Mouse (Mus musculus) neutrophil, adult 83 days (primary cell): Measurements from ENCODE around the gene Gins3. TPM values are rescaled to one million over a fixed set of nuclear protein-coding genes. Genes with fewer than 3 reads are reported as not detected.

Experiments used
- total RNA-seq, 2 experiments: library from RNA; stranded (reverse); gene quantifications; one replicate each; pipeline ENCODE4 v1.2.4; 2023

Gene Gins3
- 1 to 10 TPM; 6.4 to 6.5 TPM for total RNA-seq

DNA sequence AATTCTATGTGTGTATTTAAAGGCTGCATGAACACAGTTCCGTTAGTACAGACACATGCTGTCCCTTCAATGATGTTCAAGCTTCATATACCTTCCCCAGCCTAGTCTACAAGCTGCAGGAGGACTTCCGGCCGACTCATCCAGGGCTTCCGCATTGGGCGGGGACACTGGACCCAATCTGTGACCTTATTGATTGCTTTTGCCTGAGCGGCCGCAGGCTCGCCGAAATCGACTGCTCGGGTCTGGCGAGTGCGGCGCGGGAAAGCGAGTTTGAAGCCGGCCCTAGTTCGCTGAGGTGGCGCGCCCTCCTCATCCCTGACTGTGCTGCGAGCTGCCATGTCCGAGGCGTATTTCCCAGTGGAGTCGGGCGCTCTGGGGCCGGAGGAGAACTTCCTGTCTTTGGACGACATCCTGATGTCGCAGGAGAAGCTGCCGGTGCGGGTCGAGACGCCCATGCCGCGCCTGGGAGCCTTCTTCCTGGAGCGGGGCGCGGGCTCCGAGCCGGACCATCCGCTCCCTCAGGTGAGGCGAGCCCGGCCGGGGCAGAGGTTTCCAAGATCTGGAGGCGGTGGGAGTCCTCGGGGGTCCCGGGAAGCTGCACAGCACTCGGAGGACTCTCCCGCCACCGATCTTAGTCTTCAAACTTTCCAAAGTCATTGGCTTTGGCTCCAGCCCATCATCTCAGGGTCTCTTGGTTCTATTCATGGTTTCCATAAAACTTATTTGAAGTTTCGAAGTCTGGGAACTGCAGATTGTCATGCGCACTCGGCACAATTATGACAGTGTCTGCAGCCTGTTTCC lies at the start of gene Gins3:
Gene Gins3 (plus strand): TSS at position 192 of the 801 bp plus-strand sequence.

DNA sequence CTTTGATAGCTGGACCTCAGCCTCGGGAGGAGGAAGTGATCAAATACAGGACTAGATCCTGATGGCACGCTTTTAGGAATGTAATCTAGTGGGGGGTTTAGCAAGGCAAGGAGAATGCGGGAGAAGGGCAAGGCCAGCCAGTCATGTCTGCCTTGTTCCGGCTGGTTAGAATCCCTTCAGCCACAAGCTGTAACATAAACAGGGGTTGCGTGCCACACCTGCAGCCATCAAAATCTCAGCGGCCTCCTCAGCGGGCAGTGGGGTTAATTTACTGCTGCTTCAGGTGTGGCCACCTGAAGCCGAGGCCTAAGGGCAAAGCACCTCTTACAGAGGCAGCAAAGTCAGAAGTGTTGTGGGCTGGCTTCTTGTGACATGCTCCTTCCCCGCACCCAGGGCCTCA lies 43.4 kb downstream of the Gins3 start, which contains the start of gene Ndrg4:
Gene Ndrg4 (plus strand): TSS at position 350 of the 400 bp plus-strand sequence.

Other genes starting within 250 kb of the Gins3 start
- 10 to 100 TPM; 30.1 to 33.3 TPM for gene Cfap20, start 198.6 kb upstream of the Gins3 start, total RNA-seq
- 10 to 100 TPM; 42.3 to 43.5 TPM for gene Csnk2a2, start 143.4 kb upstream of the Gins3 start, total RNA-seq
- gene Ccdc113, start 99.4 kb upstream of the Gins3 start, total RNA-seq = not detected
- not detected for gene Prss54, start 57.1 kb upstream of the Gins3 start, total RNA-seq
- under 1 TPM in 1 of 2 experiments, not detected in 1; 0.61 TPM for gene Ndrg4, start 43.5 kb downstream of the Gins3 start, total RNA-seq
- 1 to 10 TPM; 7.0 to 8.3 TPM for gene Setd6, start 82.4 kb downstream of the Gins3 start, total RNA-seq
- gene Cnot1, start 174.0 kb downstream of the Gins3 start, total RNA-seq = 100 to 1,000 TPM; 168 to 182 TPM
- 10 to 100 TPM; 73.3 to 81.3 TPM for gene Sap18b, start 191.9 kb downstream of the Gins3 start, total RNA-seq
- 1 to 10 TPM; 6.2 to 8.8 TPM for gene Slc38a7, start 220.1 kb downstream of the Gins3 start, total RNA-seq